Mouse (Mus musculus) erythroblast, embryonic 14.5 days (primary cell): ENCODE results near the gene Klrb1b.

Source experiments
- GATA1 ChIP-seq: IDR thresholded peaks from 2 replicates; pipeline ENCODE4 v1.6.1; 2012; ENCODE audit warnings: low read length, inconsistent platforms, mixed read lengths
- TAL1 ChIP-seq: IDR thresholded peaks from 3 replicates; pipeline ENCODE4 v1.6.1; 2012; ENCODE audit warnings: low read length, inconsistent platforms, mixed read lengths

DNA sequence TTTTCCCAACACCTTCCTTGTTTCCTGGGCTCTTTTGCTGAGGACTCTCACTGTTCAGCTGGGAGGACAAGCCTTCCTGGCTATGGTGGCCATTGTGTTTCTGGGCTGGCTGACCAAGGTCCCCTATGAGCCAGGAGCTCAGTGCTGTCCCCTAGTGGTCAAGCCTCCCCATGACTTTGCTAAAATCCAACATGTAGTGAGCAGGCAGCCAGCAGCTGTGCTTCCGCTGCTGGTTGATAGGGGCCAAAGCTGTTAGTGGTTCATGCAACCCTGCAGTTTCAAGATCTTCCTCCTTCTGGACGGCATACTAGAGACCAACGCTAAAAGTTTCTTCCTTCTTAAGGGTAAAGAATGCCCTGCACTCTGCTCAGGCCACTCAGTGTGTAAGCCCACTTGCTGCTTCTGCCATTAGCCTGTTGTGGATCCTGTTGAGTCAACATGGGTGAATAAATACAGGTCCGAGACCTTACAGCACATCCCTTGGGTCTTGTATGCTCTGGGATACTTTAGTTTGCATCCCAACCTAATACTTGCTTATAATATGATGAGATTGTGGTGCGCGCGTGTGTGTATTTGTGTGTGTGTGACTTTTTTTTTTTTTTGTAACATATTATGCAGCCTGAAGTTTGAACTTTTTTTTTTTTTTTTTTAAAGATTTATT, 19.3 kb upstream of the Klrb1b start:
- TF ChIP-seq GATA1 = no peak
- TF ChIP-seq TAL1 = no peak
